Mouse (Mus musculus) kidney, postnatal 36 days (tissue): Measurements from ENCODE around the gene Tifab.

ENCODE experiments used
- DNase-seq, 2 experiments: peaks; one replicate each; pipeline ENCODE4 v3.0.0; 2021 to 2022; ENCODE audit warnings: mixed read lengths in 2 of 2

Tifab gene

DNA sequence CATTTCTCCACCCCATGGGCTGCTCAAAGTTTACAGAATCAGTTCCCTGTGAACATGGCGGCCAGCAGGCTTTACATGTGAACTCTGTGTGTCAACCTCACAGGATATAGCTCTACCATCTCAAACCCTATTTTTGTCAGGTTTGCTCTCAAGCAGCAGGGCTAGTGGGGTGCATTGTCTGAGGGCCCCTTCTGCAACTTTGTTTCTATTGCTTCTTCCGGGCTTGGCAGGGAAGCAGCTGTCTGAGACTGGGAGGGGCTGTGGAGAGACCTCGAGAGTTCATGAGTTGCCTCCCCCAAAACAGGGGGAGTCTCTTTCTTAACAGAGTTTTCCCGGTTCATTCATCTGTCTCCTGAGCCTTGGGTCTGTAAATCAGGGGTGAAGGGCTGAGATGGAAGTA lies 2.8 kb downstream of the Tifab start:
- DNase-seq, result no peak

- no peak for DNase-seq
Measured at GRCm38 (mm10) chr13:56172901-56173545, 5.7 kb downstream of the Tifab start.

DNA sequence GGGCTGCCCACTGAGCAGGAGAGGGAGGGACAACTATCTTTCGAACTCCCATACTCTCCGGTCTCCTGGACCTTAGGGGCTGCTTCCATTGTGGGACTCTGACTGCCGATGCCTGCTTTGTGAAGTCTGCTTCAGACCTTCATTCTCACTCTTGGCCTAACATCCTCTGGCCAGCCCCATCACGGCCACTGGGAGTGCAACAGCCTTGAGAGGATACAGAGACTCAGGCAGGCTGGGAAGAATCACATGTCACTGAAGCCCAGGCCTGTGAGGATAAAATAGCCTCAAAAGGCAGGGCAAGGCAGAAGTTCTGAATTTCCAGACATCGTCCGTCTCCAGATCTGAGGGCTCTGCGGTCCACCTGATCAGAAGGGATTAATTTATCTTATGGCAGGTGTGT lies 6.6 kb downstream of the Tifab start:
- no peak for DNase-seq

- no peak for DNase-seq
Measured at GRCm38 (mm10) chr13:56168403-56168781, 10.3 kb downstream of the Tifab start.

DNA sequence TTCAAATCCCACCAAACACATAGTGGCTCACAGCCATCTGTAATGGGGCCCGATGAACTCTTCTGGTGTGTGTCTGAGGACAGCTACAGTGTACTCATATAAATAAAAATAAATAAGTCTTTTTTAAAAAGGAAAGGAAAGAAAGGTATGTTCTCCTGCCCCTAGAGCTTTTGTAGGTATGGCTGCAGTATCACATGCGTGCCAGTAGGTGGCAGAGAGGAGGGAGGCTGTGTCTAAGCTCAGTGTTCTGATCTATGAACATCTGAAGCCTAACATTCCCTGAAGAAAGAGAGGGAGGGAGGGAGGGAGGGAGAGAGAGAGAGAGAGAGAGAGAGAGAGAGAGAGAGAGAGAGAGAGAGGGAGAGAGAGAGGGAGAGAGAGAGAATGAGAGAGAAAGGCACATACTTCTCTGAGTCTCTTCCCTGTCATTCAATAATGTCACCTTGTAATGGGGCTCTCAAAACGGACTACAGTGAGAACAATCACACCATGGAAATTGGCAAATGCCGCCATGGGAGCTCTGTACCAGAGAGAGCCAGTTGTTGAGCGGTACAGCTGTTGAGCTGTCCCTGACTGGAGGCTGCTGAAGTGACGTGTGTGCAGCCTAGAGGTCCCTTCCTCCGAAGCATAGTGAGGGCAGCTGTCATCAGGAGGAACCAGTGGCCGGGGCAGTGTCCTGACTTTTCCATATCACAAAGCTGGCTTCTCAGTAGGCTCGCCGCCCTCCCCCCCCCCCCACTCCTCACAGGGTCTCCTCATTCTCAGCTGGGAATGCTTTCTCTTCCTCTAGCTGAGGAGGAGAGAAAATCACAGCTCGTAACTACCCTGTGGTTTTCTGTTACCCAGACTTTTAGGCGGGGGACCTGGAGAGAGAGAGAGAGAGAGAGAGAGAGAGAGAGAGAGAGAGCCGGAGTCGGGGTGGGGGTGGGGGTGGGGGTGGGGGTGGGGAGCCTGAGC lies 11.0 kb downstream of the Tifab start:
- peak in 1 of 2 experiments; percentile 52 for DNase-seq

DNA sequence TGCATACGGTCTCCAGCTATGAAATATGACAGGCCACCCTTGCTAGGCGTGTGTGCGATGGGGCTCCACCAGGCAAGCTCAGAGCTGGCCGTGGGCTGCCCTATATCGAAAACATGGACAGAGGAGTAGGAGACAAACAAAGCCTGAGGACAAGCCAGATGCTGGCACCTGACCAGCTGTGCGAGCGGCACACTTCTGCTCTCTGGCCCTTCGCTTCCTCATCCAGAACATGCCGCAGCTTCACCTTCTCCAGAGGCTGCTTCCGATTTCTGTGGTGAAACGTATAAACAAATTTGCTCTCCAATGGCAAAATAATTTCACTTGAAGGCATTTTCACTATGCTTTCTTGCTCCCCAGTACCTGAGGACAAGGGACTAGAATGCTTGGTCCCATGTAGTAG lies 13.1 kb downstream of the Tifab start:
- DNase-seq, result no peak

DNA sequence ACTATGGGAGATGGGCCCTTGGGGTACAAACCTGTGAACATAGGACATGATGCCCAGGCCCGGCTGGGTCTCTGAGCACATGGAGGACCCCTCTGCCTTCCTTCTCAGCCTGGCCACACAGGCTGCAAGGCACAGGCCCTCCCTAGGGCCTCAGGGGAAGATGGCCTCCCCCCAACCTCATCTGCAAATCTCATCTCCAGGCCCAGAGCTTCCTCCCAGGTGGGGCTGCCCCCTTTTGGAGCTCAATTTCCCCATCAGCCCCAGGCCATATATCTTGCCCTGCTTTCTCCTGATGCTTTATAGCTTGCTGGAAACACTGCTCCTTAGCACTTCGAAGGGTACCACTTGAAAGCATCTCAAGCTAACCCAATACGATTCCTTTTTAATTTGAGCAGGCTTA lies 14.3 kb downstream of the Tifab start:
- no peak for DNase-seq

DNA sequence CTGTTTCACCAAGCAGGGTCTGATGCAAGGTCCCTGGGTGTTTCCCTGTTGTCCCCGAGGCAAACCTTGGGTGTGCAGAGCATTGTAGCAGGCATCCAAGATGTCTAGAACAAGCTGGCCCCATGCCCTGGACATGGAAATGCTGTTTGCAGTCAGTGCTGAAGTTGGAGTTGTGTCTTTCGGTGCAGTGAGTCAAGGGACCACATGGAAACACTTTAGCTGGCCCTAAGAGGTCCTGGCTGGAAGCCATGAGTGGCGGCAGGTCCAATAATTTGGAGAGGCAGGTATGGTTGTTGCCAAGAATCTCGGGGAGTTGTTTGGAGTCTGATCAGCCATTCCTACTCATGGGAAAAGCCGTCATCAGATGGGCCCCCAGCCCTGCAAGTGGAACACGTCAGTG lies 14.9 kb downstream of the Tifab start:
- DNase-seq, result no peak

- DNase-seq, result no peak
Measured at GRCm38 (mm10) chr13:56162859-56163258, 15.8 kb downstream of the Tifab start.

DNA sequence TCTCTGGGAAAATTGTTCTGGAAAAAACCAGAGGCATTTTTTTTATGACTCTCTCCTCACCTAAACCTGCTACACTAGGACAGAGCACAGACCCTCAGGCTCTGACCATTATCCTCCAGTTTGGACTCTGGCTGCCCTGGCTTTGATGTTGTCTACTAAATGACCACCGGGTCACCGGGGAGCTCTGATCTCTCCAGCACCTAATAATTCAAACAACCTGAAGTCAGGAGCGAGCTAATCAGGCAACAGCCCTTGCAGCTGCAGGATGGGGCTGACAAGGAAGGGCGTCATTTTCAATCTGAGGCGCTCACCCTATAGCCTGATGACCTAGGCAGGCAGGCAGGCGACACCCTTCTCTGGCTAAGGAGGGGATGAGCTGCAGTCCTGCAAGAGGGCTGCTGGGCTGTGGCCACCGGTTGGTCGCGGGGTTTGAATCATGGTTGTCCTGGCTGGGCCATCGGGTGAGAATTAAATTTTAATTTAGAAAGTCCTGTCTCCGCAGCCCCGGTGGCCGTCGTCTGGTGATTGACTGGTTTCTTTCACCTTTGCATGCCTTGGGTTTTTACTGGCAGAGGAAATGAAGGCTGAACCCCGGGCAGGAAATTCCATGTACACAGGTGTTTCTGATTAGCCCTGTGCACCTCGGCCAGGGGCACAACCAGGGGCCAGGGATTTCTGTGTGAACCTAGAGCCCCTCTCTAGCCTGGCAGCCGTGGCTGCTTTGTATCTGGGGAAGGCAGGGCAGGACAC lies 18.9 kb downstream of the Tifab start:
- DNase-seq, result no peak

- DNase-seq, result no peak
Measured at GRCm38 (mm10) chr13:56159016-56159601, 19.6 kb downstream of the Tifab start.

GRCm38 (mm10) chr13:56155671-56156070 lies 23.0 kb downstream of the Tifab start:
- no peak for DNase-seq

DNA sequence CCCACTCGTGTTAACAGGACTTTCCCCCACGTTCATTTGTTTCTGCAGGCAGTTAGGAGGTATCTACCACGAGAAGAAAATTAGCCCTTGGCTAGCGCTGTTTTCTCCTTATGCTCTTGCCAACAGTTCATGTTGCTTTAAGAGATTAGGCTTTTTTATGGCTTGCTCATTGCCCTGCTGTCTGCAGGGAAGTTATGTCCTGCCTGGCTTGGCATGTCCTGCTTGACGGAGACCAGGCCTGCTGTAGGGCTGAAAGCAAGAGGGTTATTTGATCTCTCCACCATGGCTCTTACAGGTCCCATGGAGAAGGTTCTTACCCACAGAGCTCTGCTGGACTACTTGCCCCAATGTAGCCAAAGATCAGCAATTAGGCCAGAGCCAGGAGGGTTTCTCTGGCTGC lies 23.6 kb downstream of the Tifab start:
- DNase-seq, result peak in 1 of 2 experiments; percentile 23

DNA sequence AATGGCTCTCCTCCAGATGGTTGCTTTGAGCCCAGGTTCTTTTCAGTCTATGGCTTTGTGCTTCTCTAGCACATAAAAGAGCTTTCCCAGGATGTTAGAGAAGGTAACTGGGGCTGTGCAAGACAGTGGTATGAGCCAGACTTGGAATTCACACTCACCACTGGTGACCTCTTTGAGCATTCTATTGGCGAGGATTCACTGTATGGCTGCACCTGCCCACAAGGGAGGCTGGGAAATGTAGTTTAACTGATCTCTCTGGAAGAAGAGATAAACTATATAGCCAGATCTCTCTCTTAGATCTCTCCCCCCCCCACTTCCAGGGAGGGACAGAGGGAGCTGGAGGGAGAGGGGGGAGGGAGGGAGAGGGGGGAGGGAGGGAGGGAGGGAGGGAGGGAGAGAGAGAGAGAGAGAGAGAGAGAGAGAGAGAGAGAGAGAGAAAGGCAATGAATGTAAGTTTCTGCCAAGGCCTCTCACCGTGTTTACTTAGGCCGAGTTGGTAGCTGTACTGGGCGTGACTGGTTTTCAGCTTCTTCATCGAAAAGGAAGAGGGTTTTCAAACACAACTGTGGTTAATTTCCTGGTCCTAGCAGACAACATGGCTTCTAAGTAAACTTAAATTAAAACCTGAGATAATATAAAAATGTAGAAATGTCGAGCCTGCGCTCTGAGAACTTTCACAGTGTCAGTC lies 25.8 kb downstream of the Tifab start:
- no peak for DNase-seq

GRCm38 (mm10) chr13:56151404-56152226 lies 27.1 kb downstream of the Tifab start:
- peak; percentile 62 to 80 for DNase-seq

DNA sequence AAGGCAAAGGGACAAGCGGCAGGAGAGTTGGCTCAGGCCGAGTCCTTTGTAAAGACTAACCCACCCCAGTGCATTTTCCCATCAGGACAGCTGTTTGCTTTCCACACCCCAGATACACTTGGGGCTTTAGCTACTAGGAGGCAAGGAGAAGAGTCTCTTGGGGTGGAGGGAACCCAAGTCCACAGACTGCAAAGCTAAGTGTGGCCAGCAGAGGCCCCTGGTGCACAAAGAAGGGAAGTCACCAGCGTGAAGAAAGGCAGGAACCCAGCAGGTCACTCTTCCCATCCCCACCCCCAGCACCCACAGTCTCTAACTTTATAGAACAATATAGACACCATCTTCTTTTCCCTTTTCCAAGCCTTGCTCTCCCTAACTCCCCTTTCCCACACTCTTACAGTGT lies 33.2 kb downstream of the Tifab start:
- peak in 1 of 2 experiments; percentile 62 for DNase-seq

GRCm38 (mm10) chr13:56144021-56144420 lies 34.7 kb downstream of the Tifab start:
- peak; percentile 41 to 61 for DNase-seq

- no peak for DNase-seq
Measured at GRCm38 (mm10) chr13:56143151-56143513, 35.6 kb downstream of the Tifab start.

GRCm38 (mm10) chr13:56142382-56143150 lies 36.1 kb downstream of the Tifab start:
- no peak for DNase-seq

- no peak for DNase-seq
Measured at GRCm38 (mm10) chr13:56139167-56139751, 39.4 kb downstream of the Tifab start.
